Mouse (Mus musculus) CH12.LX (cell line): ENCODE measurements around the gene Myo1d. TPM values are rescaled to one million over a fixed set of nuclear protein-coding genes. Genes with fewer than 3 reads are reported as not detected.

ENCODE experiments used
- DNase-seq: peaks from one replicate; pipeline ENCODE4 v3.0.0-alpha.2; 2013; ENCODE audit errors: extremely low read depth
- H3K27ac ChIP-seq: 2 replicates; pipeline ENCODE4 v1.5.1; 2012; ENCODE audit warnings: low read depth, mild to moderate bottlenecking, control low read depth, moderate library complexity; ENCODE audit not compliant: insufficient read depth
- H3K27me3 ChIP-seq: replicated peaks from 2 replicates; pipeline ENCODE3; 2012; ENCODE audit warnings: inconsistent platforms
- H3K36me3 ChIP-seq, 2 experiments: replicated peaks in 1 of 2; 2 replicates each; pipeline versions ENCODE3 to v1.6.1; 2012; ENCODE audit warnings: inconsistent platforms in 1 of 2, low read length in 1 of 2, mild to moderate bottlenecking in 1 of 2, mixed read lengths in 1 of 2, moderate library complexity in 1 of 2; ENCODE audit not compliant: control insufficient read depth in 1 of 2, insufficient read depth in 1 of 2
- H3K4me1 ChIP-seq, 2 experiments: 2 replicates each; pipeline ENCODE4 v1.6.1; 2012; ENCODE audit warnings: inconsistent platforms in 1 of 2, moderate library complexity in 1 of 2; ENCODE audit not compliant: insufficient read depth in 2 of 2, control insufficient read depth in 1 of 2
- H3K4me2 ChIP-seq: 2 replicates; pipeline ENCODE4 v1.6.1; 2012; ENCODE audit warnings: low read depth, mild to moderate bottlenecking, control low read depth; ENCODE audit not compliant: poor library complexity, insufficient read depth, severe bottlenecking
- H3K4me3 ChIP-seq, 3 experiments: fragments of 150-350 bp in 1 of 3; sonication (generic) in 1 of 3; replicated peaks in 1 of 3; 2 replicates each; pipeline versions ENCODE3 to v1.5.1; 2011 to 2012; ENCODE audit warnings: low read depth in 2 of 3, low read length in 2 of 3, mild to moderate bottlenecking in 2 of 3, moderate library complexity in 2 of 3, control low read depth in 1 of 3, improper control_type of control experiment in 1 of 3, inconsistent platforms in 1 of 3, mixed read lengths in 1 of 3; ENCODE audit not compliant: poor library complexity in 1 of 3
- H3K79me2 ChIP-seq: replicated peaks from 2 replicates; pipeline ENCODE4 v1.6.1; 2012; ENCODE audit warnings: mild to moderate bottlenecking, moderate library complexity; ENCODE audit not compliant: control insufficient read depth, poor library complexity, insufficient read depth, severe bottlenecking; ENCODE audit errors: extremely low read depth
- H3K9ac ChIP-seq: 2 replicates; pipeline ENCODE4 v1.6.1; 2012; ENCODE audit warnings: low read depth, mild to moderate bottlenecking, control low read depth, moderate library complexity; ENCODE audit not compliant: insufficient read depth
- H3K9me3 ChIP-seq: replicated peaks from 2 replicates; pipeline ENCODE3; 2012; ENCODE audit warnings: low read length, inconsistent platforms, mixed read lengths
- BHLHE40 ChIP-seq: IDR thresholded peaks from 2 replicates; pipeline ENCODE4 v1.6.1; 2011; ENCODE audit warnings: mild to moderate bottlenecking, low read depth, low read length, improper control_type of control experiment
- CHD1 ChIP-seq: IDR thresholded peaks from 2 replicates; pipeline ENCODE4 v1.6.1; 2012; ENCODE audit warnings: low read depth, low read length, improper control_type of control experiment, inconsistent platforms
- CHD2 ChIP-seq: IDR thresholded peaks from 2 replicates; pipeline ENCODE4 v1.6.1; 2011; ENCODE audit warnings: low read length, improper control_type of control experiment
- CTCF ChIP-seq, 2 experiments: IDR thresholded peaks in 1 of 2; conservative IDR thresholded peaks in 1 of 2; 2 replicates each; pipeline ENCODE4 v1.5.1; 2011 to 2012; ENCODE audit warnings: low read depth in 2 of 2, low read length in 2 of 2, improper control_type of control experiment in 1 of 2, inconsistent platforms in 1 of 2, mild to moderate bottlenecking in 1 of 2, moderate library complexity in 1 of 2
- E2F4 ChIP-seq: IDR thresholded peaks from 2 replicates; pipeline ENCODE4 v1.6.1; 2011; ENCODE audit warnings: low read depth, low read length, improper control_type of control experiment; ENCODE audit not compliant: insufficient replicate concordance
- ELF1 ChIP-seq: IDR thresholded peaks from 2 replicates; pipeline ENCODE4 v1.6.1; 2014; ENCODE audit warnings: low read depth, mild to moderate bottlenecking, inconsistent platforms, low read length, improper control_type of control experiment
- EP300 ChIP-seq: IDR thresholded peaks from 2 replicates; pipeline ENCODE4 v1.6.1; 2011; ENCODE audit warnings: low read length, improper control_type of control experiment
- ETS1 ChIP-seq: conservative IDR thresholded peaks from 2 replicates; pipeline ENCODE4 v1.6.1; 2012; ENCODE audit warnings: low read depth, mild to moderate bottlenecking, inconsistent platforms, low read length, improper control_type of control experiment, moderate library complexity
- GABPA ChIP-seq: IDR thresholded peaks from 2 replicates; pipeline ENCODE4 v1.6.1; 2012; ENCODE audit warnings: low read depth, low read length, improper control_type of control experiment, inconsistent platforms; ENCODE audit not compliant: insufficient replicate concordance
- HCFC1 ChIP-seq: IDR thresholded peaks from 2 replicates; pipeline ENCODE4 v1.6.1; 2012; ENCODE audit warnings: low read depth, mild to moderate bottlenecking, inconsistent platforms, low read length, improper control_type of control experiment
- IRF4 ChIP-seq: IDR thresholded peaks from 2 replicates; pipeline ENCODE4 v1.6.1; 2014; ENCODE audit warnings: low read depth, mild to moderate bottlenecking, inconsistent platforms, low read length, improper control_type of control experiment
- JUN ChIP-seq: IDR thresholded peaks from 2 replicates; pipeline ENCODE4 v1.6.1; 2011; ENCODE audit warnings: low read depth, mild to moderate bottlenecking, low read length, improper control_type of control experiment, moderate library complexity; ENCODE audit not compliant: insufficient read depth
- JUND ChIP-seq: conservative IDR thresholded peaks from 2 replicates; pipeline ENCODE4 v1.6.1; 2011; ENCODE audit warnings: low read depth, low read length, improper control_type of control experiment
- KAT2A ChIP-seq: IDR thresholded peaks from 2 replicates; pipeline ENCODE4 v1.6.1; 2012; ENCODE audit warnings: low read length, improper control_type of control experiment, inconsistent platforms; ENCODE audit not compliant: insufficient replicate concordance
- MAFK ChIP-seq: IDR thresholded peaks from 2 replicates; pipeline ENCODE4 v1.6.1; 2011; ENCODE audit warnings: low read length, improper control_type of control experiment; ENCODE audit not compliant: insufficient replicate concordance
- MAX ChIP-seq: IDR thresholded peaks from 2 replicates; pipeline ENCODE4 v1.6.1; 2011; ENCODE audit warnings: low read length, improper control_type of control experiment
- MAZ ChIP-seq: IDR thresholded peaks from 2 replicates; pipeline ENCODE4 v1.6.1; 2012; ENCODE audit warnings: low read depth, mild to moderate bottlenecking, inconsistent platforms, low read length, improper control_type of control experiment, moderate library complexity
- MEF2A ChIP-seq: IDR thresholded peaks from 2 replicates; pipeline ENCODE4 v1.6.1; 2014; ENCODE audit warnings: low read depth, mild to moderate bottlenecking, inconsistent platforms, low read length, improper control_type of control experiment, borderline replicate concordance
- MXI1 ChIP-seq: IDR thresholded peaks from 2 replicates; pipeline ENCODE4 v1.6.1; 2011; ENCODE audit warnings: mild to moderate bottlenecking, low read depth, low read length, improper control_type of control experiment
- MYC ChIP-seq: IDR thresholded peaks from 2 replicates; pipeline ENCODE4 v1.6.1; 2011; ENCODE audit warnings: low read depth, mild to moderate bottlenecking, improper control_type of control experiment, low read length
- NELFE ChIP-seq: IDR thresholded peaks from 2 replicates; pipeline ENCODE4 v1.6.1; 2011; ENCODE audit warnings: low read depth, low read length, improper control_type of control experiment
- NRF1 ChIP-seq: IDR thresholded peaks from 2 replicates; pipeline ENCODE4 v1.6.1; 2014; ENCODE audit warnings: low read depth, mild to moderate bottlenecking, inconsistent platforms, low read length, improper control_type of control experiment, moderate library complexity
- PAX5 ChIP-seq: IDR thresholded peaks from 2 replicates; pipeline ENCODE4 v1.6.1; 2012; ENCODE audit warnings: low read length, inconsistent platforms, mixed read lengths
- POLR2A ChIP-seq: IDR thresholded peaks from 2 replicates; pipeline ENCODE4 v1.6.1; 2011; ENCODE audit warnings: low read depth, mild to moderate bottlenecking, improper control_type of control experiment, low read length
- POLR2AphosphoS2 ChIP-seq: IDR thresholded peaks from 2 replicates; pipeline ENCODE4 v1.6.1; 2011; ENCODE audit warnings: low read depth, low read length, improper control_type of control experiment
- RAD21 ChIP-seq: IDR thresholded peaks from 2 replicates; pipeline ENCODE4 v1.6.1; 2011; ENCODE audit warnings: low read depth, mild to moderate bottlenecking, low read length, improper control_type of control experiment, moderate library complexity
- RCOR1 ChIP-seq: conservative IDR thresholded peaks from 2 replicates; pipeline ENCODE4 v1.6.1; 2012; ENCODE audit warnings: low read depth, mild to moderate bottlenecking, inconsistent platforms, low read length, improper control_type of control experiment
- SIN3A ChIP-seq: IDR thresholded peaks from 2 replicates; pipeline ENCODE4 v1.6.1; 2012; ENCODE audit warnings: low read length, improper control_type of control experiment, inconsistent platforms
- SMC3 ChIP-seq: IDR thresholded peaks from 2 replicates; pipeline ENCODE4 v1.6.1; 2011; ENCODE audit warnings: low read depth, low read length, improper control_type of control experiment
- TBP ChIP-seq: conservative IDR thresholded peaks from 2 replicates; pipeline ENCODE4 v1.6.1; 2011; ENCODE audit warnings: low read depth, low read length, improper control_type of control experiment
- TCF12 ChIP-seq: IDR thresholded peaks from 2 replicates; pipeline ENCODE4 v1.6.1; 2014; ENCODE audit warnings: low read depth, mild to moderate bottlenecking, inconsistent platforms, low read length, improper control_type of control experiment
- UBTF ChIP-seq: IDR thresholded peaks from 2 replicates; pipeline ENCODE4 v1.6.1; 2012; ENCODE audit warnings: low read depth, mild to moderate bottlenecking, inconsistent platforms, low read length, improper control_type of control experiment, moderate library complexity
- USF1 ChIP-seq: IDR thresholded peaks from 2 replicates; pipeline ENCODE4 v1.6.1; 2014; ENCODE audit warnings: low read depth, mild to moderate bottlenecking, inconsistent platforms, low read length, improper control_type of control experiment
- USF2 ChIP-seq: conservative IDR thresholded peaks from 2 replicates; pipeline ENCODE4 v1.6.1; 2011; ENCODE audit warnings: low read depth, low read length, improper control_type of control experiment
- ZC3H11A ChIP-seq: IDR thresholded peaks from 2 replicates; pipeline ENCODE4 v1.6.1; 2012; ENCODE audit warnings: low read depth, mild to moderate bottlenecking, inconsistent platforms, low read length, improper control_type of control experiment
- ZKSCAN1 ChIP-seq: IDR thresholded peaks from 2 replicates; pipeline ENCODE4 v1.6.1; 2012; ENCODE audit warnings: low read depth, inconsistent platforms, low read length, improper control_type of control experiment, borderline replicate concordance
- ZMIZ1 ChIP-seq: IDR thresholded peaks from 2 replicates; pipeline ENCODE4 v1.6.1; 2012; ENCODE audit warnings: low read depth, mild to moderate bottlenecking, inconsistent platforms, low read length, improper control_type of control experiment
- ZNF384 ChIP-seq: IDR thresholded peaks from 2 replicates; pipeline ENCODE4 v1.6.1; 2012; ENCODE audit warnings: low read depth, low read length, improper control_type of control experiment, inconsistent platforms
- dilution Hi-C: fragments of 300-500 bp; cut with MboI; formaldehyde crosslinking; loops from 2 replicates; pipeline ENCODE4 v1.14.3; 2020; ENCODE audit warnings: low sequenced_read_pairs; ENCODE audit not compliant: extremely low pct_unique_long_range_greater_than_20kb, extremely low pct_ligation_motif_present
- in situ Hi-C: fragments of 300-500 bp; cut with MboI; formaldehyde crosslinking; loops from 3 replicates; pipeline ENCODE4 v1.14.3; 2019; ENCODE audit warnings: low sequenced_read_pairs, low pct_ligation_motif_present, low pct_unique_long_range_greater_than_20kb, mixed read lengths
- polyA plus RNA-seq: library from polyadenylated mRNA; unstranded; fragments of >175 nt; gene quantifications from 2 replicates; pipeline ENCODE4 v1.2.1, GENCODE M21; 2012; ENCODE audit warnings: low read depth; ENCODE audit not compliant: insufficient read length
- total RNA-seq, 2 experiments: library from RNA; depleted of rRNA; stranded (reverse); fragments of 300-350 nt in 1 of 2; fragments of >200 nt in 1 of 2; gene quantifications; 2 replicates each; pipeline ENCODE4 v1.2.3; 2012 to 2014

Myo1d gene
- total and polyA plus RNA-seq, 3 experiments, result 2.2 to 5.6 (median 2.9) TPM

DNA sequence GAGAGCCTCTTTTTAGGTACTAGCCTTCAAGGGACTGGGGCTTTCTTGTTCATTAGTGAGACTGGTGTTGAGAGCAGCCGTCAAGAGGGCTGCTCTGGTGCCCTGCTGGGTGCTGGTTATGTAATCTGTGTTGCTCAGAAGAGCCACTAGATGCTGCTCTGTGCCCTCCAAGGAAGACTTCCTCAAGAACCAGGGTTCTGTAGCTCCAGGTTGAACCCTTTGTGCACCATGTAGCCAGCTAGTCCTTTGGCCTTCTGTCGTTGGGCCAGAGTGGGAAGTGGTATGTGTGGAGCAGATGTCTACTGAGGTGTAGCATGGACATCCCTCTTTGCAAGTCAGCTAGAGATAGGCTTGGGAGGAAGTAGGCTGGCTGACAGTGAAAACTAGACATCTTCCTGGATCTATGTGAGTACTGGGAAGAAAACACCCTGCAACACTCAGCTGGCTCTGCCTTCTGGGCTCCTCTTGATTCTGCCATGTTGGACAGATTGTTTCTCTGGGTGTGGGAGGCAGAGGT lies 305.6 kb downstream of the Myo1d start:
- DNase-seq, result peak; percentile 56
- in situ Hi-C loops (loop anchor here (25.0 kb wide), 1 partner anchor 338 kb away; the partner anchor contains the start of gene Tmem98), dilution Hi-C loops (no loop called here)
- H3K4me1 ChIP-seq, result peaks cover 12 to 42% of the 10 kb centered on the region in 2 experiments
- H3K79me2 ChIP-seq, result peaks cover 16% of the 10 kb centered on the region; the same call in 1 of the 2 replicates
- H3K4me2 ChIP-seq, result no peak overlapping the region
- no peak overlapping the region for H3K4me3 ChIP-seq
- no peak overlapping the region for H3K9ac ChIP-seq
- H3K27me3 ChIP-seq, result no peaks in the 10 kb centered on the region
- H3K36me3 ChIP-seq, result peaks cover 35 to 76% of the 10 kb centered on the region in 2 experiments
- TF ChIP-seq USF2 (no peak), MAZ (no peak), SMC3 (peak; percentile 83), E2F4 (no peak), NELFE (no peak), CHD2 (no peak), PAX5 (no peak), CTCF (conservative IDR thresholded peaks at IDR 0.05 in 1 of 2, IDR thresholded peaks at IDR 0.05 in 1 of 2; ENCODE audit: low read depth in 2 of 2, low read length in 2 of 2) (peak in 1 of 2 experiments; percentile 79; a peak in 2 of 4 replicates), ZKSCAN1 (no peak), ZMIZ1 (no peak; the same call in 1 of the 2 replicates), UBTF (no peak), ELF1 (0 out of 2 replicates have a peak, but pooled peaks have one; percentile 23), TBP (no peak), BHLHE40 (no peak), MEF2A (no peak), ETS1 (no peak), TCF12 (no peak), POLR2A (no peak), ZNF384 (no peak), RCOR1 (no peak), JUND (no peak), MXI1 (no peak), MAX (no peak), EP300 (no peak), ZC3H11A (peak; percentile 59), RAD21 (peak; percentile 87), GABPA (no peak), NRF1 (no peak), POLR2AphosphoS2 (no peak; the same call in 1 of the 2 replicates), SIN3A (0 out of 2 replicates have a peak, but pooled peaks have one; percentile 47), IRF4 (peak; percentile 38; the same call in 1 of the 2 replicates), HCFC1 (no peak), JUN (no peak), MAFK (no peak), MYC (no peak), KAT2A (no peak), USF1 (no peak), CHD1 (no peak)
- no peaks in the 10 kb centered on the region for H3K9me3 ChIP-seq
- H3K27ac ChIP-seq, result no peak overlapping the region
